Mouse (Mus musculus): ENCODE measurements around the gene Sult1b1. TPM values are rescaled to one million over a fixed set of nuclear protein-coding genes. Genes with fewer than 3 reads are reported as not detected.

The Sult1b1 gene
- polyA plus RNA-seq, 1 experiment = not detected

DNA sequence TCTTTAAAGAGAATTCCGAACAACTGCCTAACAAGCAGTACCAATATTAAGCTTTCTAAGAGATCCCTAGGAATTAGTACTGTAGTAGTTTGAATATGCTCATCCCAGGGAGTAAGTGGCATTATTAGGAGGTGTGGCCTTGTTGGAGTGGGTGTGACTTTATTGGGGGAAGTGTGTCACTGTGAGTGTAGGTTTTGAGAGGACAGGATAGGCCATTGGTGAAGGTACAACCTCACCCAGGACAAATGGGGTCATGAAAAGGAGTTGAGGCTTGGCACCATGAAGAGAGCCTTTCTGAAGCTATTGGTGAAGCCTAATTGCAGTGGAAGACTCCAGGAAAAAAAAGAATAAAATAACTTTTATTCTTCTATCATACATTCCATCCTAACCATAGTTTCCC lies 29.3 kb upstream of the Sult1b1 start:
- TF ChIP-seq POLR2A (IDR thresholded peaks at IDR 0.05; ENCODE audit: insufficient read depth, low read length) = no peak
- no peak for TF ChIP-seq CTCF (IDR thresholded peaks at IDR 0.05; ENCODE audit: low read depth, low read length)
- no peak for TF ChIP-seq EP300 (IDR thresholded peaks at IDR 0.05; ENCODE audit: insufficient read depth, low read depth, low read length)
- Histone ChIP-seq H3K4me1 (ENCODE audit: control insufficient read depth, insufficient read depth, low read length) (no peaks in the 10 kb centered on the region), H3K9me3 (replicated peaks; ENCODE audit: control insufficient read depth, insufficient read depth, low read length, poor library complexity, severe bottlenecking) (no peaks in the 10 kb centered on the region), H3K9ac (ENCODE audit: low read depth, poor library complexity, severe bottlenecking) (no peak overlapping the region), H3K27ac (ENCODE audit: insufficient read depth, low read length) (no peak overlapping the region), H3K36me3 (ENCODE audit: control insufficient read depth, insufficient read depth, low read length, poor library complexity, severe bottlenecking) (no peaks in the 10 kb centered on the region), H3K4me3 (ENCODE audit: low read depth, low read length) (no peak overlapping the region), H3K27me3 (ENCODE audit: control insufficient read depth, insufficient read depth, low read length, poor library complexity, severe bottlenecking) (peaks cover 2% of the 10 kb centered on the region; the same call in 1 of the 2 replicates)

DNA sequence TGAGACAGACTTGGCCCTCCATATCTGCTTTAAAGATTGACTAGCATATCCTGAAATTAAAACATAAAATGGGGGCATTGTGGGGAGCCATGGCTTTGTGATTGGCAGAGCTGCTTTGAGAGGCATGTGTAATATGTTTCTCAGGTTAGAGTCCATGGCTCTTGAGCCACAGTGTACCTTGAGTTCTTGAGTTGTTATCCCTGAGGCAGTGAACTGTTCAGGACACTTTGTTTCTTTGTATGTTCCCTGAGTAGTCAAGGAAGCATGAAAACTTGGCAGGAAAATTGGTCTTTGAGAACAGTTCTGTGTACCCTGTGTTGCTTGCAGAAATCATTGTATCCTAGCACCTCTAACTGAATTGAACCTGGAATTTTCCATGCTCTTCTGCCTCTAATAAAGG lies 25.0 kb upstream of the Sult1b1 start:
- Histone ChIP-seq H3K9me3 (replicated peaks; ENCODE audit: control insufficient read depth, insufficient read depth, low read length, poor library complexity, severe bottlenecking) (no peaks in the 10 kb centered on the region), H3K36me3 (ENCODE audit: control insufficient read depth, insufficient read depth, low read length, poor library complexity, severe bottlenecking) (no peaks in the 10 kb centered on the region), H3K27me3 (ENCODE audit: control insufficient read depth, insufficient read depth, low read length, poor library complexity, severe bottlenecking) (peaks cover 2% of the 10 kb centered on the region; the same call in 1 of the 2 replicates), H3K4me3 (ENCODE audit: low read depth, low read length) (no peak overlapping the region), H3K27ac (ENCODE audit: insufficient read depth, low read length) (no peak overlapping the region), H3K9ac (ENCODE audit: low read depth, poor library complexity, severe bottlenecking) (no peak overlapping the region), H3K4me1 (ENCODE audit: control insufficient read depth, insufficient read depth, low read length) (no peaks in the 10 kb centered on the region)
- TF ChIP-seq CTCF (IDR thresholded peaks at IDR 0.05; ENCODE audit: low read depth, low read length) = no peak
- TF ChIP-seq EP300 (IDR thresholded peaks at IDR 0.05; ENCODE audit: insufficient read depth, low read depth, low read length) = no peak
- no peak for TF ChIP-seq POLR2A (IDR thresholded peaks at IDR 0.05; ENCODE audit: insufficient read depth, low read length)

GRCm38 (mm10) chr5:87562526-87562925 lies 24.5 kb upstream of the Sult1b1 start:
- Histone ChIP-seq H3K27ac (ENCODE audit: insufficient read depth, low read length) (no peak overlapping the region), H3K9ac (ENCODE audit: low read depth, poor library complexity, severe bottlenecking) (no peak overlapping the region), H3K36me3 (ENCODE audit: control insufficient read depth, insufficient read depth, low read length, poor library complexity, severe bottlenecking) (no peaks in the 10 kb centered on the region), H3K27me3 (ENCODE audit: control insufficient read depth, insufficient read depth, low read length, poor library complexity, severe bottlenecking) (peaks cover 2% of the 10 kb centered on the region; the same call in 1 of the 2 replicates), H3K9me3 (replicated peaks; ENCODE audit: control insufficient read depth, insufficient read depth, low read length, poor library complexity, severe bottlenecking) (no peaks in the 10 kb centered on the region), H3K4me1 (ENCODE audit: control insufficient read depth, insufficient read depth, low read length) (no peaks in the 10 kb centered on the region), H3K4me3 (ENCODE audit: low read depth, low read length) (no peak overlapping the region)
- TF ChIP-seq CTCF (IDR thresholded peaks at IDR 0.05; ENCODE audit: low read depth, low read length) (no peak), EP300 (IDR thresholded peaks at IDR 0.05; ENCODE audit: insufficient read depth, low read depth, low read length) (no peak), POLR2A (IDR thresholded peaks at IDR 0.05; ENCODE audit: insufficient read depth, low read length) (no peak)

- TF ChIP-seq POLR2A (IDR thresholded peaks at IDR 0.05; ENCODE audit: insufficient read depth, low read length) (no peak), CTCF (IDR thresholded peaks at IDR 0.05; ENCODE audit: low read depth, low read length) (peak; percentile 54)
- H3K4me3 ChIP-seq (ENCODE audit: low read depth, low read length) = no peak overlapping the region
- no peaks in the 10 kb centered on the region for H3K36me3 ChIP-seq (ENCODE audit: control insufficient read depth, insufficient read depth, low read length, poor library complexity, severe bottlenecking)
- no peak overlapping the region for H3K27ac ChIP-seq (ENCODE audit: insufficient read depth, low read length)
- H3K9me3 ChIP-seq (replicated peaks; ENCODE audit: control insufficient read depth, insufficient read depth, low read length, poor library complexity, severe bottlenecking) = no peaks in the 10 kb centered on the region
- H3K27me3 ChIP-seq (ENCODE audit: control insufficient read depth, insufficient read depth, low read length, poor library complexity, severe bottlenecking) = peaks cover 2% of the 10 kb centered on the region; the same call in 1 of the 2 replicates
- no peak overlapping the region for H3K9ac ChIP-seq (ENCODE audit: low read depth, poor library complexity, severe bottlenecking)
- no peaks in the 10 kb centered on the region for H3K4me1 ChIP-seq (ENCODE audit: control insufficient read depth, insufficient read depth, low read length)
Observed at GRCm38 (mm10) chr5:87560145-87560544, 22.1 kb upstream of the Sult1b1 start.

DNA sequence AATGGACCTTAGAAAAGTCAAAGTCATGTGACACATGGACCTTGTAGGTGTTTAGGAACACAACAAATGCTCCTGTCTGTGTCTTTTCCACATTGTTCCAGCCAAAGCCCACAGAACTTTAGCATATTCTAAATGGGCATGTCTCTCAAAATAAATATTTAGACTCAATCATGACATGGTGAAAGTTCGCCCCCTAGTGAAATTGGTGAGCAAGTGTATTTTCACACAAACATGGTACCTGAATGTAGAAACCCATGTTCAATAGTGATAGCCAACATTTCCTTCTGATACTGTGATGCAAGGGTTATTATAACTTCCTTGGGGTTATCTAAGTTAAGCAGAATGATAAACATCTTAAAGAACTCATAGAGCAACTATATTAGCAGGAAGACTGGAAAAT lies 12.9 kb upstream of the Sult1b1 start:
- H3K4me3 ChIP-seq (ENCODE audit: low read depth, low read length) = no peak overlapping the region
- no peaks in the 10 kb centered on the region for H3K4me1 ChIP-seq (ENCODE audit: control insufficient read depth, insufficient read depth, low read length)
- no peaks in the 10 kb centered on the region for H3K27me3 ChIP-seq (ENCODE audit: control insufficient read depth, insufficient read depth, low read length, poor library complexity, severe bottlenecking)
- H3K36me3 ChIP-seq (ENCODE audit: control insufficient read depth, insufficient read depth, low read length, poor library complexity, severe bottlenecking) = no peaks in the 10 kb centered on the region
- H3K9ac ChIP-seq (ENCODE audit: low read depth, poor library complexity, severe bottlenecking) = no peak overlapping the region
- H3K27ac ChIP-seq (ENCODE audit: insufficient read depth, low read length) = no peak overlapping the region
- H3K9me3 ChIP-seq (replicated peaks; ENCODE audit: control insufficient read depth, insufficient read depth, low read length, poor library complexity, severe bottlenecking) = no peaks in the 10 kb centered on the region
- TF ChIP-seq CTCF (IDR thresholded peaks at IDR 0.05; ENCODE audit: low read depth, low read length) (no peak), POLR2A (IDR thresholded peaks at IDR 0.05; ENCODE audit: insufficient read depth, low read length) (no peak), EP300 (IDR thresholded peaks at IDR 0.05; ENCODE audit: insufficient read depth, low read depth, low read length) (no peak)

DNA sequence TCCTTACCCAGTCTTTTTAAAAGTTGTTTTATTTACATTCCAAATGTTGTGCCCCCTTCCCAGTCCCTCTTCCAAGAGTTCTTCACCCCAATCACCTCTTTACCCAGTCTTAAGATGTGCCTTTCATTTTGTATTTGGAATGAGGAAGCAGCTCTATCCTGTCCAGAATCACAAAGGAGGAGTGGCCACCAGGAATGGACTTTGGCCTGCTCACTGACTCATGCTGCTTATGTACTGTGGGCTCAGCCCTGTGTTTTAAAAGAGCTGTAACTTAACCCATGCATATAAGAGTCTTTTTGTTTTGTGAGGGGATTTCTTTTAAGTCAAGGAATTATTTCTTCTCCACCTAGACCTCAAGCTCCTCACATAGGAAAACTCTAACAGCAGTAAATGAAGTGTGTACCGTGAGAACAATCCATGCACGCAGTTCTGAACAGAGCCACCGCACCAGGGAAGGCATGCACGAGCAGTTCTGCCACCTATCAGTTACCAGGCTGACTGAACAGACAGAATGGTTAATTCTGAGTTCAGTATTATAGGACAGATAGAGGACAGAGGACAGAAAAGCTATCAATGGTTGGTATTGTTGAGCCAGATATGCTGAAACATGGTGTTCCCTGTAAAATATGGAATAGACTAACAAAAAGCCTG lies 1.9 kb downstream of the Sult1b1 start:
- Histone ChIP-seq H3K4me3 (ENCODE audit: low read depth, low read length) (no peak overlapping the region), H3K27ac (ENCODE audit: insufficient read depth, low read length) (no peak overlapping the region), H3K27me3 (ENCODE audit: control insufficient read depth, insufficient read depth, low read length, poor library complexity, severe bottlenecking) (no peaks in the 10 kb centered on the region), H3K9ac (ENCODE audit: low read depth, poor library complexity, severe bottlenecking) (no peak overlapping the region), H3K9me3 (replicated peaks; ENCODE audit: control insufficient read depth, insufficient read depth, low read length, poor library complexity, severe bottlenecking) (no peaks in the 10 kb centered on the region), H3K36me3 (ENCODE audit: control insufficient read depth, insufficient read depth, low read length, poor library complexity, severe bottlenecking) (no peaks in the 10 kb centered on the region), H3K4me1 (ENCODE audit: control insufficient read depth, insufficient read depth, low read length) (no peaks in the 10 kb centered on the region)
- TF ChIP-seq CTCF (IDR thresholded peaks at IDR 0.05; ENCODE audit: low read depth, low read length) (no peak), EP300 (IDR thresholded peaks at IDR 0.05; ENCODE audit: insufficient read depth, low read depth, low read length) (no peak), POLR2A (IDR thresholded peaks at IDR 0.05; ENCODE audit: insufficient read depth, low read length) (no peak)

All from ES-Bruce4 (cell line).